In the genomic region with DNA sequence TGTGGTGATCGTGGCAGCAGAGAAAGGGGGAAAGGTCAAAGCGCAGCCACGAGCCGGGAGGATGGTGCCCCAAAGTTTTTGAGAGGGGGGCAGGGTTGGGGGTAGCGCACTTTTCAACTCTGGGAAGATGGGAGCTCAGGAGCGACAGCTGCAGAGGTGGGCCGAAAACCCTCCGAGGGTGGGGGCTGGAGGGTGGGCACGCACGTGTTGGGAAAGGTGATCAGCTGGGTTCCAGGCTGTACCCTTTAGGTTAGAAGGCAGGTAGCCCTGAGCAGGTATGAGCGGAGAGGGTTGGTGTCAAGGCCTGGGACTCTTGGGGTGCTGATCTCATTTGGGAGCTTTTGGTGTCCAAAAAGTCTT, we compare ENCODE assay signal across 8 mouse cellular contexts. TPM values are rescaled to one million over a fixed set of nuclear protein-coding genes. Genes with fewer than 3 reads are reported as not detected.
DNase-seq lines count a peak whose midpoint lies in the region; ATAC-seq and TF ChIP-seq lines count a peak whose summit lies in the region.

No protein-coding gene starts in this region.

- peak overlapping the region; percentile 84 for H3K4me2 ChIP-seq in kidney, embryonic 14.5 days (replicated peaks; ENCODE audit: low read depth, low read length)
- H3K4me2 ChIP-seq in hindbrain, embryonic 14.5 days (replicated peaks) = peak overlapping the region; percentile 91
- H3K4me2 ChIP-seq in midbrain, embryonic 14.5 days (ENCODE audit: low read length) = peak overlapping the region; percentile 78

- no peak for DNase-seq in kidney, adult 8-10 months
- no peak for DNase-seq in hindbrain, embryonic 14.5 days (ENCODE audit: low spot score)
- DNase-seq in midbrain, embryonic 14.5 days = no peak
- DNase-seq in thymus, postnatal 25 days = no peak
- no peak for DNase-seq in embryo, embryonic 9.5 days (ENCODE audit: extremely low spot score)
- no peak for DNase-seq in right cerebral cortex, adult 2 months (ENCODE audit: low spot score in 2 of 2)

- peak overlapping the region; percentile 75 for H3K9ac ChIP-seq in kidney, embryonic 14.5 days (ENCODE audit: low read depth, low read length)
- H3K9ac ChIP-seq in hindbrain, embryonic 14.5 days = peak overlapping the region; percentile 83
- H3K9ac ChIP-seq in midbrain, embryonic 14.5 days (replicated peaks; ENCODE audit: low read length) = peak overlapping the region; percentile 77

- TF ChIP-seq POLR2A in cortical plate, adult 2 months (IDR thresholded peaks at IDR 0.05; ENCODE audit: extremely low read depth, insufficient read depth, low read length) = no peak

- TF ChIP-seq CTCF in cortical plate, adult 2 months (IDR thresholded peaks at IDR 0.05; ENCODE audit: extremely low read depth, insufficient read depth, low read length) = no peak

- H3K27ac ChIP-seq in kidney, embryonic 14.5 days (ENCODE audit: low read depth, low read length) = peak overlapping the region; percentile 55; the same call in 1 of the 2 replicates
- H3K27ac ChIP-seq in cortical plate, adult 2 months (ENCODE audit: insufficient read depth, low read length) = 0 out of 2 replicates have a peak overlapping the region, but pooled peaks have one; percentile 1
- H3K27ac ChIP-seq in hindbrain, embryonic 14.5 days = peak overlapping the region; percentile 81
- H3K27ac ChIP-seq in midbrain, embryonic 14.5 days (replicated peaks; ENCODE audit: low read depth, low read length) = peak overlapping the region; percentile 79

- no peaks in the 10 kb centered on the region for H3K9me3 ChIP-seq in kidney, embryonic 14.5 days (ENCODE audit: control insufficient read depth, low read length)
- no peaks in the 10 kb centered on the region for H3K9me3 ChIP-seq in hindbrain, embryonic 14.5 days (ENCODE audit: control insufficient read depth, low read length)
- no peaks in the 10 kb centered on the region for H3K9me3 ChIP-seq in midbrain, embryonic 14.5 days (ENCODE audit: control insufficient read depth, low read length)

- no peaks in the 10 kb centered on the region for H3K27me3 ChIP-seq in kidney, embryonic 14.5 days (ENCODE audit: control insufficient read depth, insufficient read depth, low read length)
- H3K27me3 ChIP-seq in hindbrain, embryonic 14.5 days (ENCODE audit: control insufficient read depth, insufficient read depth, low read length) = no peaks in the 10 kb centered on the region
- H3K27me3 ChIP-seq in midbrain, embryonic 14.5 days (ENCODE audit: control insufficient read depth, insufficient read depth, low read length) = no peaks in the 10 kb centered on the region

- ATAC-seq in kidney, embryonic 14.5 days (ENCODE audit: low FRiP score, low TSS enrichment) = peak; percentile 50
- no peak; the same call in 1 of the 2 replicates for ATAC-seq in hindbrain, embryonic 14.5 days (ENCODE audit: low FRiP score)
- peak; percentile 53 for ATAC-seq in midbrain, embryonic 14.5 days (ENCODE audit: low FRiP score, low TSS enrichment)

- peaks cover 6% of the 10 kb centered on the region; the same call in 1 of the 2 replicates for H3K4me1 ChIP-seq in kidney, embryonic 14.5 days (ENCODE audit: control insufficient read depth, insufficient read depth, low read length)
- H3K4me1 ChIP-seq in cortical plate, adult 2 months (ENCODE audit: control insufficient read depth, insufficient read depth, low read length) = peaks cover 2% of the 10 kb centered on the region
- H3K4me1 ChIP-seq in hindbrain, embryonic 14.5 days (replicated peaks; ENCODE audit: control insufficient read depth, insufficient read depth, low read length) = peaks cover 8% of the 10 kb centered on the region; the same call in 1 of the 2 replicates
- H3K4me1 ChIP-seq in midbrain, embryonic 14.5 days (ENCODE audit: control insufficient read depth, insufficient read depth, low read length) = 0 out of 2 replicates have a peak, but pooled peaks cover 7% of the 10 kb centered on the region

- H3K4me3 ChIP-seq in kidney, embryonic 14.5 days (ENCODE audit: low read length) = peak overlapping the region; percentile 56
- H3K4me3 ChIP-seq in cortical plate, adult 2 months (ENCODE audit: insufficient read depth, low read length) = peak overlapping the region; percentile 90
- peak overlapping the region; percentile 65 for H3K4me3 ChIP-seq in hindbrain, embryonic 14.5 days (replicated peaks; ENCODE audit: low read length)
- H3K4me3 ChIP-seq in midbrain, embryonic 14.5 days (replicated peaks; ENCODE audit: low read depth, low read length) = peak overlapping the region; percentile 58

- 7% methylated on average over 11 of the region's 11 CpGs for WGBS in kidney, embryonic 14.5 days
- WGBS in hindbrain, embryonic 14.5 days = 14% methylated on average over 11 of the region's 11 CpGs
- 9% methylated on average over 11 of the region's 11 CpGs for WGBS in midbrain, embryonic 14.5 days

- H3K36me3 ChIP-seq in kidney, embryonic 14.5 days (ENCODE audit: control insufficient read depth, insufficient read depth, low read length) = no peaks in the 10 kb centered on the region; the same call in 1 of the 2 replicates
- 0 out of 2 replicates have a peak, but pooled peaks cover 3% of the 10 kb centered on the region for H3K36me3 ChIP-seq in hindbrain, embryonic 14.5 days (replicated peaks; ENCODE audit: control insufficient read depth, insufficient read depth)
- peaks cover 2% of the 10 kb centered on the region for H3K36me3 ChIP-seq in midbrain, embryonic 14.5 days (ENCODE audit: control insufficient read depth, insufficient read depth, low read length)

RNA-seq across cellular contexts. Expression of gene Sirt5, which starts 0.5 kb away (rescaled TPM):
- polyA plus RNA-seq in kidney, embryonic 14.5 days (2014; fragmentation: Nextera tagmentation; extraction: Ambion mirVana) = 15.6 and 19.1 TPM in 2 replicates
- polyA plus RNA-seq in cortical plate, adult 2 months (2012; rRNA removed) = 19.0 and 20.1 TPM in 2 replicates
- polyA plus RNA-seq in hindbrain, embryonic 14.5 days (2014; fragmentation: Nextera tagmentation; extraction: Ambion mirVana) = 30.3 and 30.5 TPM in 2 replicates
- 31.8 TPM in 2 replicates for polyA plus RNA-seq in midbrain, embryonic 14.5 days (2014; fragmentation: Nextera tagmentation; extraction: Ambion mirVana)

RNA-seq across cellular contexts. Expression of gene Nol7, which starts 32.4 kb away (rescaled TPM):
- 144 and 166 TPM in 2 replicates for polyA plus RNA-seq in kidney, embryonic 14.5 days (2014; fragmentation: Nextera tagmentation; extraction: Ambion mirVana)
- 68.6 and 70.8 TPM in 2 replicates for polyA plus RNA-seq in cortical plate, adult 2 months (2012; rRNA removed)
- 161 and 195 TPM in 2 replicates for polyA plus RNA-seq in hindbrain, embryonic 14.5 days (2014; fragmentation: Nextera tagmentation; extraction: Ambion mirVana)
- 170 and 181 TPM in 2 replicates for polyA plus RNA-seq in midbrain, embryonic 14.5 days (2014; fragmentation: Nextera tagmentation; extraction: Ambion mirVana)

Comparison
In these comparisons a context has a peak if more than half of its experiments do, and no peak if none do; other contexts are left out.
1. H3K27ac ChIP-seq: peak in every context shown above with its lines; median percentile 81 in hindbrain, embryonic 14.5 days; 79 in midbrain, embryonic 14.5 days; 55 in kidney, embryonic 14.5 days; 1 in cortical plate, adult 2 months.